Comparison of ENCODE assay signal across 9 mouse cellular contexts in genomic region chr1:105178773-105179172, GRCm38 (mm10).
DNase-seq lines count a peak whose midpoint lies in the region; ATAC-seq lines count a peak whose summit lies in the region.
"Had no signal": no experiment of that assay in that cellular context is flagged by ENCODE, and none has a peak within 500 bp of the region (broad histone marks: within the 10 kb centered on the region; RNA-seq: fewer than 3 reads in every experiment).

No protein-coding gene starts in this region.

- WGBS in forebrain, embryonic 12.5 days: 6% methylated on average over 6 of the region's 6 CpGs
- WGBS in midbrain, embryonic 12.5 days: 26% methylated on average over 6 of the region's 6 CpGs

- peak; percentile 79; the same call in 1 of the 2 replicates for ATAC-seq in forebrain, embryonic 12.5 days (ENCODE audit: low FRiP score)
- peak; percentile 66 for ATAC-seq in midbrain, embryonic 12.5 days (ENCODE audit: low FRiP score, low read depth)

- H3K4me3 ChIP-seq in forebrain, embryonic 12.5 days (replicated peaks): no peak overlapping the region
- H3K4me3 ChIP-seq in midbrain, embryonic 12.5 days: no peak overlapping the region
- H3K4me3 ChIP-seq: limb, embryonic 12.5 days had no signal

- H3K9me3 ChIP-seq in forebrain, embryonic 12.5 days: no peaks in the 10 kb centered on the region
- H3K9me3 ChIP-seq in midbrain, embryonic 12.5 days: no peaks in the 10 kb centered on the region
- H3K9me3 ChIP-seq: limb, embryonic 12.5 days had no signal

- intact Hi-C loops in heart, postnatal 14 days (cut with DNase I): loop anchor here (5.0 to 10.0 kb wide), 2 partner anchors 66 to 184 kb away; no protein-coding TSS in a partner anchor

- peaks cover 16% of the 10 kb centered on the region for H3K4me1 ChIP-seq in forebrain, embryonic 12.5 days
- H3K4me1 ChIP-seq in midbrain, embryonic 12.5 days: peaks cover 14% of the 10 kb centered on the region; the same call in 1 of the 2 replicates

- H3K36me3 ChIP-seq in forebrain, embryonic 12.5 days (replicated peaks): no peaks in the 10 kb centered on the region
- H3K36me3 ChIP-seq in midbrain, embryonic 12.5 days: no peaks in the 10 kb centered on the region
- H3K36me3 ChIP-seq: limb, embryonic 12.5 days had no signal

- no peak overlapping the region for H3K4me2 ChIP-seq in forebrain, embryonic 12.5 days
- H3K4me2 ChIP-seq in midbrain, embryonic 12.5 days (replicated peaks): 0 out of 2 replicates have a peak overlapping the region, but pooled peaks have one; percentile 5
- H3K4me2 ChIP-seq: limb, embryonic 12.5 days had no signal

- H3K27me3 ChIP-seq in forebrain, embryonic 12.5 days: no peaks in the 10 kb centered on the region
- H3K27me3 ChIP-seq in midbrain, embryonic 12.5 days: no peaks in the 10 kb centered on the region
- H3K27me3 ChIP-seq: limb, embryonic 12.5 days had no signal

- peak; percentile 19 for DNase-seq in embryo, embryonic 10 days (ENCODE audit: low spot score)
- peak; percentile 75 for DNase-seq in kidney, adult 9 months
- DNase-seq in cerebellum, adult 11 months: no peak
- DNase-seq in adrenal gland, adult (ENCODE audit: inconsistent age in 2 of 2, low spot score in 1 of 2): no peak
- no peak for DNase-seq in urinary bladder, postnatal 36 days (ENCODE audit: low spot score in 2 of 2)
- DNase-seq in heart, postnatal 14 days: no peak

- no peak overlapping the region for H3K9ac ChIP-seq in forebrain, embryonic 12.5 days
- H3K9ac ChIP-seq in midbrain, embryonic 12.5 days (replicated peaks): no peak overlapping the region
- H3K9ac ChIP-seq: limb, embryonic 12.5 days had no signal

- no peak overlapping the region for H3K27ac ChIP-seq in forebrain, embryonic 12.5 days
- H3K27ac ChIP-seq in midbrain, embryonic 12.5 days (replicated peaks): peak overlapping the region; percentile 49; the same call in 1 of the 2 replicates
- H3K27ac ChIP-seq: limb, embryonic 12.5 days had no signal

Comparison
In these comparisons a context has a peak if more than half of its experiments do, and no peak if none do; other contexts are left out.
1. DNase-seq: peak in embryo, embryonic 10 days (single experiment) and kidney, adult 9 months (single experiment); none in cerebellum, adult 11 months (single experiment), adrenal gland, adult (0 of 2), urinary bladder, postnatal 36 days (0 of 2) and heart, postnatal 14 days (0 of 2).